Mouse (Mus musculus): ENCODE data around the gene Zfp473.
"Not testable (repeated sequence)": the region's sequence is repeated elsewhere in the genome, so short reads cannot be mapped to it uniquely, and the experiment has no call there.

Zfp473 gene

DNA sequence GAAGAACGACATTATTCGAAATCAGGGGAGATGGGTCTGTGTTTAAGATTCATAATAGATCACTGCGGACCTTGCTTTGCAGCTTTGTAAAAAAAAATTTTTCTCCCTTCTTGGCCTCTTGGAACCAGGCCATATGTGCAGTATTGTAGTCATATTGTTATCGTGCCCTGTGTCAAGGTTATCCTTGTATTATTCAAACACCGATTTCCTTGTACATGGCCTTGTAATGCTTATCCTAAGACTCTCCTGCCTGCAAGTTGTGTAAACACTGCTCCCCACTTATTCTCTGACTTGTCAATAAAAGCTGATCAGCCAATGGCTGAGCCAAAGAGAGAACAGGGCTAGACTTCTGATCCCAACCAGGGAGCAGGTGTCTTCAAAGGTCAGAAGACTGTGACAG is 28.8 kb downstream of the Zfp473 start:
- no peak for DNase-seq (ENCODE audit: low spot score)

DNA sequence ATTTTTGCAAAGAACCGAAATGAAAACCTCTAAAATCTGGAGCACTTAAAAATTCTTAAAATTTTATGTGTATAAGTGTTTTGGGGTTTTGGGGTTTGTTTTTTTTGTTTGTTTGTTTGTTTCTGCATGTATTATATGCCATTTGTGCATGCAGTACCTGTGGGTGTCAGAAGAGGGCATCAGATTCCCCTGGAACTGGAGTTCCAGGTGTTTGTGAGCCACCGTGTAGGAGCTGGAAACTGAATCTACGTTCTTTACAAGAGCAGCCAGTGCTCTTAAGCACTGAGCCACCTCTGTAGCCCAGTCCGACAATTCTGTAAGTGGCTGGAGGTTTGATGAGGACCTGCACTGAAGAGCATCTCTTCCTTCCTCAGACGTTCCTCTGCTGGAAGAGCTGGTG is 41.0 kb downstream of the Zfp473 start:
- DNase-seq (ENCODE audit: low spot score): no peak

DNA sequence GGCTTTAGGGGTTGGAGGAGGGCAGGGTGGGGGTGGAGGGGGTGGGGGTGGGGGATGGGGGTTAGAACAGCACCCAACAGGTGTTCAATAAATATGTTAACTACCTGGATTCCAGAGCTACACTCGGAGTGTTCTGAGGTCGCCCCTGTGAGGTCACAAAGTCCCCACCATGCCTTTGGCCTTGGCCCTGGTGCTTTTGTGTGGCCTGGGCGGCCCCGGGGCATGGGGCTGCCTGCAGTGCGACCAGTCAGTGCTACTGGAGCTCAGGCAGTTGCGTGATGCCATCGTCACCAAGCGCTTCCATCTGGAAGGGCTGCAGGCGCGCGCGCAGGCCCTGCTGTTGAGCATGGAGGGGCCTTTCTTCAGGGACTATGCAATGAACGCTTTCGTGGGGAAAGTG is 42.3 kb downstream of the Zfp473 start, which contains the start of gene Izumo2:
TSS of gene Izumo2 (plus strand) at position 169 of the 400 bp plus-strand sequence.
- DNase-seq (ENCODE audit: low spot score): no peak

DNA sequence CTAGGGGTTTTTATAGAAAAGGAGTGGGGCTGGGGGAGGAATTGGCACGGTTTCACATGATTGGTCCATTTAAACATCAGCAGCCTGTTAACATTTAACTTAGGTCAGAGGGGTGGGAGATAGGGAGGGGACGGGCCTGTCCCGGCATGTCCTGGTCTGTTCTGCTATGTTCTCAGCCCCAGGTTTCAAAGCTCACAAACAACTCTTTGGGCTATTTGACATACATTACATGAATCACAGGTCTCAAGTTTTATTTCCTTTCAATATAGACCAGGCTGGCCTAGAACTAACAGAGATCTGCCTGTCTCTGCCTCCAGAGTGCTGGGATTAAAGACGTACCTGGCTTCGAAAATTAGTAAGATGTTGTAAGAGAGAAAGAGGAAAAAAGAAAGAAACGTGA is 42.8 kb downstream of the Zfp473 start:
- not testable (repeated sequence) for DNase-seq (ENCODE audit: low spot score)

DNA sequence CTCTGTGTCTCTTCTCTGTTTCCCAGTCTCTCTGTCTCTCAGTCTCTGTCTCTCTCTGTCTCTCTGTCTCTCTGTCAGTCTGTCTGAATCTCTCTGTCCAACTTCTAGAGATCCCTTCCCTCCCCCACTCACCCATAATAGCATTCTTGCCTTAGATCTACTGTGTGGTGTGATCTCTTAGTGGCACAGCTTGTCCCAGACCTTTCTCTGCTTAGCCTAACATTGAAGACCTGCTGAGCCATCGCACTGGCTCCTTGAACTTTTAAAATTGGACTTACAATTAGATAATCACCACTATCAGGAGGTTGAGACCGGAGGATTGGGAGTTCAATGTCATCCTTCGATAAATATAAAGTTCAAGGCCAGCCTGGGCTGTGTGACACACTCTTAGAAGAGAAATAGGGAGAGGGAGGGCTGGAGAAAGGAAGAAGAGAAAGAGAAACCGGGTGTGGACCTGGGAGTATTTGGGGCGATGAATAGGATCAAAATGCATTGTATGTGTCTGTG is 43.6 kb downstream of the Zfp473 start:
- no peak for DNase-seq (ENCODE audit: low spot score)

DNA sequence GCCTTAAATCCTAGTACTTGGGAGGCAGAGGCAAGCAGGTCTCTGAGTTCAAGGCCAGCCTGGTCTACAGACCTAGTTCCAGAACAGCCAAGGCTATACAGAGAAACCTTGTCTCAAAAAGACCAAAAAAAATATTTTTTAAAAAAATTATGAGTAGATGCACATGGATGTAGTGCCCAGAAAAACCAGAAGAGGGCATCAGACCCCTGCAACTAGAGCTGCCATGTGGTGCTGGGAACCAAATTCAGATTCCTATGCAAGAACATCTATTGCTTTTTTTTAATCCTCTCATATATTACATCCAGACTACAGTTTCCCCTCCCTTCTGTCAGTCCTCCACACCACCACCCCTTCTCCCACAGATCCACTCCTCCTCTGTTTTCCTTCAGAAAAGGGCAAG is 44.5 kb downstream of the Zfp473 start:
- DNase-seq (ENCODE audit: low spot score): no peak

DNA sequence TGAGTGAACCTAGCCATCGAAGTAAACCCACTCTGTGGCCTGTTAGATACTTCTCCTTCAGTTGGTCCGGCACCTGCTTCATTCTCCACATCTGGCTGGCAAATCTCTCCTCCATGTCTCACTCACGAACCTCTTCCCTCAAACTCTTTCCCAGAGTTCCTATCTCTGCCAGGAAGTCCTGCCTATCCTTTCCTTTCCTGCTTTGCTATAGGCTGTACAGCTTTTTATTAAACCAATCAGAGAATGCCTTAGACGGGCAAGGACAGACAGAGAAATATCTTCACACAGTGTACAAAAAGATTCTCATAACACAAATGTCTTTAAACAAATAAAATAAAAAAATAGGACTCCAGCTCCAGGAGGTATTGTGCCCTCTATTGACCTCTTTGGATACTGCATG is 45.8 kb downstream of the Zfp473 start:
- no peak for DNase-seq (ENCODE audit: low spot score)

DNA sequence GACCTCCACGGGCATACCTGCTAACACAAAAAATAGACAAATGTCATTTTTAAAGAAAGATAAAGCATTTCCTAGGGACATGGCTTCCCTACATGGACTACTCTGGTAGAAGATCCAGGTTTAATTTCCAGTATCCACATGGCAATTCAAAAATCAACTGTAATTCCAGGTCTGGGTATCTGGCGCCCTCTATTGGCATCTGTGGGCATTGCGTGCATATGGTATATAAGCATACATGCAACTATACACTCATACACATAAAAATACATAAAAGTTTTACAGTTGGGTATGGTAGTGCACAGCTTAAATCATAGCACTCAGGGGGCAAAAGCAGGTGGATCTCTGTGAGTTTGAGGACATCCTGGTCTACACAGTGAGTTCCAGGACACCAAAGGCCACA is 46.5 kb downstream of the Zfp473 start:
- no peak for DNase-seq (ENCODE audit: low spot score)

DNA sequence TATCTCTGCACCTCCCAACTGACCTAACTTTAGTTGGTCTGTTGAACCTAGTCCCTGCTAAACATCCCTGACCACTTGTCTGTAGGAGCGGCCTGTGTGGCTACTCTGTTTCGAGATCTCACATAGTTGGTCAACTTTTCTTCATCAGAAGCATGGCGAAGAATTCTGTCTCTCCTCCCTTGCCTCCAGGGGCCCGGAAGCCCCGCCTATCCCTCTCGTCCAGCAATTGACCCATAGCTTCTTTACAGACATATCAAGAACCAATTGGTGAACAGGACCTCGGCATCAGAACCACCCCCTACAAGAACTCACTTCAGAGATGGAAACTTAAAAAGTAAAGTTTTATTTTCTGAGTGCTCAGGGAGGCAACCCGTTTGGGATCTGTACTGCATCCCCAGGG is 47.9 kb downstream of the Zfp473 start:
- no peak for DNase-seq (ENCODE audit: low spot score)

DNA sequence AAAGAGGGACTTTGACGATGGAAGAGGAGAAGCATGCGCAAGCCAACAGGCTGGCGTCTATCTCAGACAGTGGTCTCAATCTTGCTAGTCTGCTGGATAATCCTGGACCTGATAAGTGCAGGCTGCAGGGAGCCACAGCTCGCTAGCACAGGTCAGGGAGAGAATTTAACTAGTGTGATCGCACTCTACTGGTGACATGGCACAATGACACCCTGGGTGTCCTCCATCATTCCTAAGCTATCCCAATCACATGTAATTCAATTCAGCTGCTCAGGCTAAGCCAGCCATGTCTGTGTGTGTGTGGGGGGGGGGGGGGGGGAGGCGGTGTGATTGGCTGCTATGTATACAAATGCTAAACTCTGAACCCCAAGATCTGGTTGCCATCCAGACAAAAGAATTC is 48.9 kb downstream of the Zfp473 start:
- peak; percentile 79 for DNase-seq (ENCODE audit: low spot score)

DNA sequence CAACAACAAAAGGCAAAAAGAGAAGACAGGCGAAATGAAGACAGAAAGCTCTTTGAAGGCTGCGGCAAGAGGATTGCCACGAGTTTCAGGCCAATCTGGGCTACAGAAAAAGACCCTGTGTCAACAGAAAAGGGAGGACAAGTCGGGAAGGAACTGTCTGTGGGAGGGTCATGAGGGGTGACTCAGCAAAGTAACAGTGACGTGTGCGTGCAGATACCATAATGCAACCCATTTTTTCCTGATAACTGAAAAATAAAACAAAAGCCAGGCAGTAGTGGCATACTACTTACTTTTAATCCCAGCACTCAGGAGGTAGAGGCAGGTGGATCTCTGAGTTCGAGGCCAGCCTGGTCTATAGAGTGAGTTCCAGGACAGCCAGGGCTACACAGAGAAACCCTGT is 52.9 kb downstream of the Zfp473 start:
- DNase-seq (ENCODE audit: low spot score): no peak

DNA sequence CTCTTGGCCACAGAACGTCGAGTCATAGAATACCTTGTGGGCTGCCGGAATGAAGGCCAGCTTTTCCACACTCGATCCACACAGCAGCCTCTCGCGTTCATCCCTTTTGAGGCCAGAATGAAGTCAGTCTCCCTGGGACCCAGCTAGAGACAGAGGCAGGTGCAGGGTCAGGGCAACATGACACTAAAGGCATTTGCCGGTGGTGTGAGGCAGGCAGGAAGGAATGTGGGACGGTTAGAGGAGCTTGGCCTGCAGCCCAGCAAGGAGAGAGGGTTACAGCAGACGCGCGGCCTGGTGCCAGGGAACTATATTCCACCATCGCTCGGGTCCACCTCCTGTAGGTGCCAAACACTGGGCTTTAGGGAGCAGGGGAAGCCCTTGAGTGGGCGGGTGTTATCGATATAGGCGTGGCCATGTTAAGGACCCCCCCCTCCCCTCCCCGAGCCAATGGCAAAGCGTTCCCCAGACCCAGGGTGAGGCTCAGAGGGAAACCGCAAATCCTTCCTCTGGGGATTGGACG is 53.6 kb downstream of the Zfp473 start:
- DNase-seq (ENCODE audit: low spot score): peak; percentile 35

DNA sequence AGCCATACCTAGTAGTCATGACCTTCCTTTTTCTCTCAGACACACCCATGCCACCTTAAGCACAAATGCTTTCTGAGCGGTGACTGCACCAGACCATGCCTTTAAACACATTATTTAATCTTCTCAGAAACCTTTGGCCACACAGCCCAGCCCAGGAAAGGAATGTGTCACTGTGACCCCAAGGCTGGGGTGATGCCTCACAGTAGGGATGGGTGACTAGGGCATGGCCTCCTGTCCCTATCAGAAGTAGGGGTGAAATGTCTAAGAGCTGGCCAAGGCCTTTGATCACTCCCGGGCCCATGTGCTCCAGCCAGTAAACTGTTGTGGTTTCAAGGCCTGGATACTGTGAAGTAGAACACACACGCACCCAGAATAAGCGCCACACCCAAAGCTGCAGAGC is 55.6 kb downstream of the Zfp473 start:
- DNase-seq (ENCODE audit: low spot score): no peak

DNA sequence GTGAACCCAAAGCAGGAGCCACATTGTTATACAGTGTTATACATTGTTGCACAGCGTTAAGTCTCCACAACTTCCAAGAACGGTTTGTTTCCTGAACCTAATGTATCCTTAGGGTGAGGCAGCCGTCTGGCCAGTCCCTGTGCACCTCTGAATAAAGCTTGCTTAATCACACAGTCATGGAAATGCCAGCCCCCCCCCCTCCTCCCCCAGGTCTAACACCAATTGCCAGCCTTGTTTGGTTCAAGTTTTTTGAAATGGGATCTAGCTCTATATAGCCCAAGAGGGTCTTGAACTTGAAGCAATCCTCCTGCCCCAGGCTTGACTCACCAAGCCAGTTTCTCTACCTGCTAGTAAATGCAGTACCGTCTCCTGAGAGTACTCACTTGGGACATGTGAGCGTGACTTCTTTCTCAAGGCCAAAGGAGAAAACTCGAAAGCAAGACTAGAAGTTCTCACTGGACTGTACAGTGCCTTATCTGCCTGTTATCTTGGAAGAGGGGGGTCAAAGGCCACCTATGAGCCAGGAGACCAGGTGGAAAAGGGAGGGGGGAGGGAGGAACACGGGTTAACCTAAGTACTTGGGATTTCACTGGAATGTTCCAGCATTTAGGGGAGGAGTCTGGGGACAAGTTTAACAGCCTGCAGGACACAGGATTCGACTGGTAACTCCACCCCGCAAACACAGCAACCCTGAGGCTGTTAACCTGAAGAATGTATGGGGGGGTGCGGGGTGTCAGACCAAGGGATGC is 57.2 kb downstream of the Zfp473 start:
- no peak for DNase-seq (ENCODE audit: low spot score)

DNA sequence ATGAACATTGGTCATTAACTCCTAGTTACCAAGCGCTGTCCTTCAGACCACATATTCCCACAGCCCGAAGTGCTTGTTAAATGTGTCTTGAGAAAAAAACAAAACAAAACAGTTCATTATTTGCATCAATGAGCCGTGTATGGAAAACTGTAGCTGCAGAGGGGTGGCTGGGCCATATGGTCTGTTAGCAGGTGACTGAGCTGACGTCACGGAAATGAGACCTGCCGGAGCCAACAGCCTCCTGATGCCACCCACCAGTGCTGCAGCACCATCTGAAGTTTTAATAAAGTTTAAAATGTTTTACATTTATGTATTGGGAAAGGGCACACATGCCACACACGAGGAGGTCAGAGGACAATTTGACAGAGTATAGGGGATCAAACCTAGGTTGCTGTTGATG is 61.5 kb downstream of the Zfp473 start:
- no peak for DNase-seq (ENCODE audit: low spot score)

DNA sequence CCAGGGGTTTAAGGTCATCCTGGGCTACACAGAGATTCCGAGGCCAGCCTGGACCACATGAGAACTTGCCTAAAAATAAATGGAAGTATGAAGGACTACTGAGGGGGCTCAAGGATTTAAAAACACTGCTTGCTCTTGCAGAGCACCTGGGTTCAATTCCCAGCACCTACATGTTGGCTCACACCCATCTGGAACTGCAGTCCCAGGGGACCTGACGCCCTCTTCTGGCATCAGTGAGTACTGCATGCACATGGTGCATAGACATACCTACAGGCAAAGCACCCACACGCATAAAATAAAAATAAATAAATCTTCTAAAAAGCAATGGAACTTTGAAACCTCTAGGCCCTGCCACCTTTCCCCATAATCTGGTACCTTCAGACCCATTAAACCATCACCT is 62.0 kb downstream of the Zfp473 start:
- DNase-seq (ENCODE audit: low spot score): no peak

DNA sequence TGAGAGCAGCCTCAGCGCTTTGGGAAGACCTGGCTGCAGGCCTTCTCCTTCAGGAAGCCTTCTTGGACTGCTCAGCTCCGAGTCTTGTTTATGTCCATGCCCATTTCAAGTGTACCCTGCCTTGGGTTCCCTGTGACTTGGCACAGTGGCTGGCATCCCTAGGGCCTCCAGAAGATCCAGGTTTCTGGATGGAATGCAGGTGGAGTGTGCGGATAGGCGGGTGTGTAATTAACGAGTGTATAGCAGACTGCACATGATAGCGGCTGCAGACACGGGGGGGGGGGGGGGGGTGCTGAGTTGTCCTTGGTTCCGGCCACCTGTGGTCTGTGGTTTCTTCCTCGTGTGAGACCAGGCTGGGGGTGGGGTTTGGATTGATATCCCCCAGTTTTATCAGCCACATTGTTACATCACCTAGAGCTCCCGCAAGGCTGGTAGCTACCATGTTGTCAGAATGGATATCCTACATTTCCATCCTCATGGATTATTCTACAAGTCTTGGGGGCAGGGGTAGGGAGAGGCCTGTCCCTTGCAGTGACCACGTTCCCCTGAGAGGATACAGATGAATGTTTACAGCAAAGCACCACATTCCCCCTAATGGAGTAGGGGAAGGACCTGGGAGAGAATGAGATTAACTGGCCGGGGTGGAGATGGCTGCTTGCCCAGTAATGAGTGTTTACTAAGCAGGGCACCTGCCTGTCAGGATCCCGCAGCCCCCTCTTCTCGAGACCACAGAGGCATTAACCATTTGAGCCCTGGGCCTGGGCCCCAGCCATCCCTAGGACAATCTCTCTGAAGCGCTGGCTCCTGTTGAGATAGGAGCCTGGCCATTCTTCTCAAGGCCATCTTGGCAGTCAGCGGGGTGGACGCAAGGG is 65.1 kb downstream of the Zfp473 start:
- DNase-seq (ENCODE audit: low spot score): no peak

DNA sequence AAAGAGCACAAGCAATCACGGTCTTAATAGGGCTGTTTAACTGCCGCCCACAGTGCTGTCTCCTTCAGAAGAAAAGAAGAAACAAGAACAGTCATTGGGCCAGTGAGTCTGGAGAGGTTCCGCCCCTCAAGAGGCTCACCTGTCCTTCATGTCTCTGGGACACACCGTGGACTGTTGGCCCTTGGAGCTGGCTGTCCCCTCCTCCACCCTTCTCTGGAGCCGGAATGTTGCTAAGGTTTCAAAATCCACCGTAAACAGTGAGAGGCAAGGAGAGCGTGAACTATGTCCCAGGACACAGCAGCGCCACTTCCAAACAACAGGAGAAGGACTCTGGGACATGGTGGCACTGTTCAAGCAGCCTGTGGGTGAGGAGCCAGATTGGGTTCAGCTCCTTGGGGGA is 67.2 kb downstream of the Zfp473 start:
- no peak for DNase-seq (ENCODE audit: low spot score)
